Mouse (Mus musculus) retina, postnatal 7 days (tissue): Measurements from ENCODE around the gene Epor.

Experiments used
- DNase-seq: peaks from one replicate; pipeline ENCODE4 v3.0.0-alpha.2; 2012; ENCODE audit warnings: low read depth, low spot score

The Epor gene

DNA sequence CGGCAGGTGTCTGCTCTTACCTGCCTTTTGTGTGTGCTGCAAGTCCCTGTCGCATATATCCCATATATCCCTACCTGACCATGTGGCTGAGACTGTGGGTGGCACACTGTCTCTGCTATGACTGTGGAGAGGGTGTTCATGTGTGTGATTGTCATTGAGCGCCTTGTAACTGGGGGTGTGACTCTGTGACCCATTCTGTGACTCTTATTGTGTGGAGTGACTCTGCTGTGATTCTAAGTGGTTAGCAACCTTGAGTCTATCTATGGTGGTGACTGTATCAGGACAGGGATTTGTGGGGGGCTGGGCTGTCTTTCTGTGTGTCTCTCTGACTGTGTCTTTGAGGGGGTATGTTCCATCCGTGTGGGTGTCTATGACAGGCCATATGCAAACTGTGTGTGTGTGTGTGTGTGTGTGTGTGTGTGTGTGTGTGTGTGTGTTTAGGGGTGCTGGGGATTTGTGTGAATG lies 25.6 kb downstream of the Epor start:
- no peak for DNase-seq

DNA sequence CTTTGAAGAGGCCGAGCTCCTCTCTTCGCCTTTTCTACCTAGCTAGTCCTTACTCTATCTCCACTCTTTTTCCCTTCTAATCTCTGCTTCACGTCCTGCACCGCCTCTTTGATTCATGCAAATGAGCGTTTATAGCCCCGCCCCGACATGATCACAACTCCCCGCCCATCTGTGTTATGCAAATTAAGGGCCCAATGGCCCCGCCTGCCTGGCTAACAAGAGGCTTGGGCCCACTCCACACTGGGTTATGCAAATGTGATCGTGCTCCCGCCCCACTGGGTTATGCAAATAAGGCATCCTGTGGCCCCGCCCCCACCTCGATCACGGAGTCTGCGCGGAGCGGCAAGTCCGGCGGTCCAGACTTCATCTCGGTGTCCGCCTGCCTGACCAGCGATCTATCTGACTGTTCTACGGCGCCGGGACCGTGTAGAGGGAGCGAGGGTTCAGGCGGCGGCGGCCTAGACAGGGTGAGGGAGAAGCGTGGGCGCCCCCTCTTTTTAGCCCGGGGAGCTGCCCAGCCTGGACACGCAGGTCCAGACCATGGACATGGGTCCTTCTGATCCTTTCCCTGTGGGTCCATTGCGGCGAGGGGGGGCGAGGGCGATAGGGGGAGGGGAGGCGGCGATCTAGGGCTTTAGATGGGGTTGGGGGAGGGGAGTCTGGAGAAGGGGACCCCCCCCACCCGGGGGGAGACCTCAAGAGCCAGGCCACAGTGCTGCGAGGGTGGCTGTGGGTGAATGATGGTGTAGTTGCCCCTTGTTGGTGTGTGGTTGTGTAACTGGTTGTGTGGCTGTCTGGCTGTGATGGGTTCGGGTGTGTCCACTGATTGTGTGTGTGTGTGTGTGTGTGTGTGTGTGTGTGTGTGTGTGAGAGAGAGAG lies 26.4 kb downstream of the Epor start, which contains the start of gene Plppr2:
Gene Plppr2, plus strand, starts transcription at position 342 of the 879 bp plus-strand sequence.
- peak; percentile 94 for DNase-seq

DNA sequence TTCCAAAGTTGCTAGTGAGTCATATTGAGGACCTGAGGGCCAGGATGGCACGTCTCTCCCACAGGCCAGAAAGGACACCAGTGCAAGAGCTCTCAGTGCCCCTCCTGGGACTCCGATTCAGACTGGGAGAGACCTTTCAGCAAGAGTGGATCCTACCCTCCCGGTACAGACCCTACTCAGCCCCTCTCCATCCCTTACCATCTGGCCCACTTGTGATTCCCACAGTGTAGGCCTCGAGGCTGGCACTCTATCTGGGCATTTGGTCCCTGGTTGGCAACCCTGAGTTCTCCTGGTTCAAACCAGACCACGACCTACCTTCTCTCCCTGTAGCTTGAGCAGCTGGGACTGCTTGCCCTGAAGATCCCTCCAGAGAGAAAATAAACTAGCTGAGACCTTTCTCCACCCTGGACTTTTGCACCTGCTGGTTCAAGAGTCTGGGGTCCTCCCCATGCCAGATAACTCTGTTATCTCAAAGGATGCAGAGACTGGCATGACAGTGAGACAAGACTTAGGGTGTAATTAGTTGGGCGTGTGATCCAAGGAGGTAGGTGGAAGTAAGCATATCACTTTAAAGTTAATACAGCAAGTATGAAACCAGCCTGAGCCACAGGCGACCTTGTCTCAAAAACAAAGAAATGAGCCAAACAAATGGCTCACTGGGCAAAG lies 27.7 kb downstream of the Epor start:
- no peak for DNase-seq

DNA sequence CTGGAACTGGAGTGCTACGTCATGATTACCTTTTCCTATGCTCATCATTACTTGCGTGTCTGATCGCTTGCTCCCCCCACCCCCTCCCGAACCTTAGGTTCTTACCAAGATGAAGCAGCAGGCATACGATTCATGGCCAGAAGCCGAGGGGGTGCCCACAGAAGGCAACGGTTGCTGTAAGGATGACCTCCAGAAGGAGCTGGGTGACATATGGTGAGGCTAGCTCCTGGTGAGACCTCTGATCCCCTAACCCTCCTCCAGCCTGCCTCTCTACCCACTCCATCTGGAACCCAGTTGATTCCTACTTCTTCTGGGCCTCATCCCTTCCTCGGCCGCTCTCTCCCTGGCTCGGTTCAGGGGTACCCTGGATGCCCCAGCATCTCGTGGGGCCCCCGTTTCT lies 29.3 kb downstream of the Epor start:
- no peak for DNase-seq

DNA sequence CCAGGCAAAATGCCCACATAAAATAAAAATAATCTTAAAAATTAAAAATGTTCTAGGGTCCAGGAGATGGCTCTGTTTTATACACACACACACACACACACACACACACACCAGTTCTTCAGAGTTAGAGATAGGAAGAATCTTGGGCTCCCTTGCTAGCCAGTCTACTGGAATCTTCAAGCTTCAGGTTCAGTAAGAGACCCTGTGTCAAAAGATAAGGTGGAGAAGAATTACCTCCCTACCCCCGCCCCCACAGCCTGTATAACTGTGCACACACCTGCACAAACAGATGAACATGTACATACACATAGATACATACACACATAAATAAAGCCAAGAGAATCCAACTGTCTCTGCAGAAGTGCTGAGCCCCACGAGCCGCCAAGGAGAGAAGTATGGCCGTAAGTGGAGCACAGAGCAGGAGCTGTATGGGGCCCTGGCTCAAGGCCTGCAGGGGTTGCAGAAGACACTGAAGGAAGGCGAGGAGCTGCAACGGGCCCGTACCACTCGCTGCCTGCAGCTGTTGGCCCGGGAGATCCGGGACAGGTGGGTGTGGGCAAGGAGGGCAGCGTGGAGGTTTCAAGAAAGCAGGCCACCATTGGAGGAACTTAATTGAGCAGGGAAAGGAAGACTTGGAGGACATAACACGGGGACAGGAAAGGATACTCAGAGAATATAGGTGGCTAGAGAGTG lies 30.7 kb downstream of the Epor start:
- DNase-seq: no peak

DNA sequence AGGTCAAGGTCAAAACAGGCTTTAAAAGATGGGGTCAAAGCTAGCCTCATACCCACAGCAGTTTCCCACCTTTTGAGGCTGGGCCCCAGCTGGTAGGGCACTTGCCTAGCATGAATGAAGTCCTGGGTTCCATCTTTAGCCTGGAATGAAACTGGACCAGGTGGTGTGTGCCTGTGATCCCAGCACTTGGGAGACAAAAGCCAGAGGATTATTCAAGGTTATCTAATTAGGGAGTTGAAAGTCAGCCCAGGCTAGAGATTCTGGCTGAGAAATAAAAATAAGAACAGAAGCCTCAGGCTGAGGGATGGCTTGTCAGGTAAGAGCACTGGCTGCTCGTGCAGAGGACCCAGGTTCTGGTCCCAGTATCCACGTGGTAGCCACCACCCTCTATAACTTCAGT lies 31.3 kb downstream of the Epor start:
- no peak for DNase-seq

DNA sequence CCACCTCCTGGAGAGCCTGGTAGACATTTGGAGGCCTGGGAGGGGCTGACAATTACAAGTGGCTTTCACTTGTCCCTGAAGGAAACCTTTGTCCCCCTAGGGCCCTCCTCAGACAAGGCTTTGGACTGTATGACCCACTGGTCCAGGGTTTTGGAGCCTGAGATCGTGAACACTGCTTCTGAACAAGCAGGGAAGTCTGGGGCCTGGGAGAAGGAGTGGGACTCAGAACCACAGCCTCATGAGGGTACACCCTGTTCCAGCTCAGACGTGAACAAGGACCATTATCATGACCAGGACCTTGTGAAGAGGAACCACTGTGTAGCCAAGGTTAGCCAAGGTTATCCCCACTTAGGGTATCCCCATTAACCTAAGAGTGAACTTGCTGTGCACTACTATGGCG lies 34.1 kb downstream of the Epor start:
- DNase-seq: no peak

DNA sequence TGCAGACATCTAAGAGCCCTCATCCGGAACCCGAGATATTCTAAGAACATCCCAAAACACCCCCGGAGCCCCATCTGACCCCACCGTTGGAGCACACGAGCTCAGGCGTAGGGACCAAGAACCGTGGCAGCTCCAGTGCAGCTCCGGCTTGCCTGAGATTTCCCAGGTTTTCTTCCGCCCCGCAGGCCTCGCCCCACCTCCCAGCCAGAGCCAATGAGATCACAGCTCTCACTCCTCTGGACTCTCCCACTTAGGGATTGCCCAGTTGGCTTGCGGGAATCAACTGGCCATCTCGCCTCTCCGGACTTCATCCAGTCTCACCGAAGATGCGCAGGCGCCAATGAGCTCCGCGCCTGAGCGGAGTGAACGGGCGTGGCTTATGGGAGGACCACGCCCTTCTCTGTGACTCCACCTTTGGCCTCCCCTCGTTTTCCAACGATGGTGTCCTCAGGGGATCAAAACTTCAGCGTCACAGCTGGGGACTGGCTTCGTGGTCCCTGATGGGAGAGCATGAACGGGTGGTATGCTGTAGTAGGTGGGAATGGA lies 36.0 kb downstream of the Epor start, which contains the start of the genes Ccdc159 and Tmem205:
Gene Ccdc159, plus strand, starts transcription at position 264 of the 546 bp plus-strand sequence.
Gene Tmem205, minus strand, starts transcription at position 349 of the 546 bp plus-strand sequence.
- DNase-seq: peak; percentile 97

DNA sequence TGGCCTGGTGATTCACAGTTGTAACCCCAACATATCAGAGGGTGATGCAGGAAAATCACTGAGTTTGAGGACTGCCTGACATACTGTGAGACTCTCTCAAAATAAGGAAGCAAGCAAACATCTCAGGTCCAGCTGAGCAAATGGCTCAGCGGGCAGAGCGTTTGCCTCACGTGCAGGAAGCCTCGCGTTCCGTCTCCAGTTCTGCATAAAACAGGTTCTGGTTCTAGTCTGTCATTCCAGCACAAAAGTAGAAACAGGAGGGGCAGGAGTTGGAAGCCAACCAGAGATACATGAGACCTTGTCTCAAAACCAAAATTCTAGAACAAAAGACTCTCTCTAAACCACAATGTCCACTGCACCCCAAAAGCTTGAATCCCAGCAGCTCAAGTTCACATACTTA lies 36.5 kb downstream of the Epor start:
- no peak for DNase-seq

DNA sequence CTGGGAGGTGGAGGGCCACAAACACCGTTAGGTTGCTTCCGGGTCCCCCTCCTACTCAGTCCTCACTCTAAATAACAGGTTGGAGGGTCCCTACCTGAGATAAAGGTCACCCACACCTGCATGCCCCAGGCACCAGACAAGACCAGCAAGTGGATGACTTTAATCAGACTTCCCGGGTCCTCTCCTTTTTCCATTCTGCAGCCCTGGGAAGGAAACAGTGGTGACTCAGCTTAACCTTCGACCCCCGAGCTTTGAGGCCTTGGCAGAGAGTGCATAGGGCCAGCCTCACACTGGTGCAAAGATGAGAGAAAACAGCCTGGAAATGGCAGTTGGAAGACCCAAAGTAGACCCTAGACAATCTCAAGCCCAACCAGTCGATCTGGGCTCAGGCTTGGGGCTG lies 37.2 kb downstream of the Epor start:
- DNase-seq: no peak

DNA sequence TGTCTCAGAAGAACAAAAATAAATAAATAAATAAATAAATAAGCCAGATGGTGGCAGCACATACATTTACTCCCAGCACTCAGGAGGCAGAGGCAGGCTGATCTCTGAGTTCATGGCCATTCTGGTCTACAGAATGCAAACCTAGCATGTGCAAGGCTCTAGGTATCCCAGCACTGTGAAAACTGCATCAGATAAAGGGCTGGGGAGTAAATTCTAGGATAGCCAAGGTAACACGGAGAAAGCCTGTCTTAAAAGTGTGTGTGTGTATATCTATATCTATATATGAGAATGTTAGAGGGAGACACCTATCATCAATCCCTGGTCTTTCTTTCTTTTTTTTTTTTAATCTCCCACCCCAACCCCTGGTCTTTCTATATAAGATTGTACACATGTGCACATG lies 37.8 kb downstream of the Epor start:
- no peak for DNase-seq

DNA sequence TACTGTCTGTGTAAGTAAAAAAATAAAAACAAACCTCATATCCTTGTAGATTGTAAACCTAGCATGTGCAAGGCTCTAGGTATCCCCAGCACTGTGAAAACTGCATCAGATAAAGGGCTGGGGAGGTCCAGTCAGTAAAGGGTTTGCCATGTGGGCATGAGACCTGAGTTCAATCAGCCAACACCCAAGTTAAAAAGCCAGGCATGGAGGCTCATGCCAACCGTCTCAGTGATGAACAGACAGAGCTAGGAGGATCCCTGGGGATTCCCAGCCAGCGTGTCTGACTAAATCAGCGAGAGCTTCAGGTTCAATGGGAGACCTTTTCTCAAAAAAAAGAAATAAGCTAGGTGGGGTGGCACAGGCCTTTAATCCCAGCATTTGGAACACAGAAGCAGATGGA lies 38.3 kb downstream of the Epor start:
- DNase-seq: no peak

DNA sequence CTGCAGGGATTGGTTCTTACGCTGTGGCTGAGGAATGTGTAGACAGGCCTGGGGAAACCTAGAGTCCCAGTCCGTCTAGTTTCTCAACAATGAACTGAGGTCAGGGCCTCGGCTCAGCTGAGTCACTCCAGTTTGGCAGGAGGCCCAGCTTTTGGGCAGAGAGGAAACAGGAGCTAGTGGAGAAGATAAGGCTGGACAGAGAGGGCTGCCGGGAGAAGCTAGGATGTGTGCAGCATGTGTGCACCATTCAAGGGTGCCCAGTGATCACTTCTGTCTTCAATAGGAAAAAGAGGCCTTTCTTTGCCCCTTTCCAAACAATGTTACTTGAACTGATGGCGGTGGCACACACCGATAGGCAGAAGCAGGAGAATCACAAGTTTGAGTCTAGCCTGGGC lies 39.2 kb downstream of the Epor start:
- DNase-seq: no peak

DNA sequence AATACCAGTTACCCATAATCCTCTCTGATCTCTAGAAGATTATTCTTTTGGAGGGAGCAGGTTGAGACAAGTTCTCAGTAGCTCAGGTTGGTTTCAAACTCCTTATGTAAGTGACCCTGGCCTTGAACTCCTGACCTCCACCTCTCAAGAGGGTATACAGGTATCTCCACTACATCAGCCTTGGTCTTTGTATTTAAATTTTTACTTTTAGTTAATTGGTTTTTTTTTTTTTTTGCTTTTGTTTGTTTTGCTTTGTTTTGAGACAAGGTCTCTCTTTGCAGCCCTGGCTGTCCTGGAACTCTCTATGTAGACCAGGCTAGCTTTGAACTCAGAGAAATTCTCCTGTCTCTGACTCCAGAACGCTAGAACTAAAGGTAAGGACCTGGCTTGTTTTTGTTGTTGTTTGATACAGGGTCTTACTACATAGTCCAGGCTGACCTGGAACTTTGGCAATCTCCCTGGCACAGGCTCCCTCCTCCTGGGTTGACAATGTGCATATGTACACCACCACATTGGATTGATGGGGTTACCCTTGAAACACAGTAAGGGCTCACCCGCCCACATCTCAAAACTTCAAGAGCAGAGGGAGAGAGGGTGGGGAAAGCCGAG lies 39.7 kb downstream of the Epor start:
- no peak for DNase-seq

DNA sequence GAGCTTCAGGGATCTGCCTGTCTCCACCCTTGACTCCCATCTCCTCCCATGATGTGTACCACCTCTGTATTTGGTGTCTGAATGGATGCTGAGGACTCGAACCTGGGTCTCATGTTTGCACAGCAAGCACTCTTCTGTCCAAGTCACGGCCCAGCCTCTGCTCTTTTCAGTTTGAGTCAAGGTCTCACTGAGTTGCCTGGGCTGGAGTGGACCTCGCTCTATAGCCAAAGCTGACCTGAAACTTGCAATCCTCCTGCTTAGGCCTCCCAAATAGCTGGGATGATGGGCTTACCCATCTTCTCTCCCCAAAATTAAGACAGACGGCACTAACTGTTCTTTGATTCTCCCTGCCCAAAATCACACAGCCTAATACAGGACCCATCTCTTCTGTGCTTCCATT lies 40.3 kb downstream of the Epor start:
- no peak for DNase-seq

DNA sequence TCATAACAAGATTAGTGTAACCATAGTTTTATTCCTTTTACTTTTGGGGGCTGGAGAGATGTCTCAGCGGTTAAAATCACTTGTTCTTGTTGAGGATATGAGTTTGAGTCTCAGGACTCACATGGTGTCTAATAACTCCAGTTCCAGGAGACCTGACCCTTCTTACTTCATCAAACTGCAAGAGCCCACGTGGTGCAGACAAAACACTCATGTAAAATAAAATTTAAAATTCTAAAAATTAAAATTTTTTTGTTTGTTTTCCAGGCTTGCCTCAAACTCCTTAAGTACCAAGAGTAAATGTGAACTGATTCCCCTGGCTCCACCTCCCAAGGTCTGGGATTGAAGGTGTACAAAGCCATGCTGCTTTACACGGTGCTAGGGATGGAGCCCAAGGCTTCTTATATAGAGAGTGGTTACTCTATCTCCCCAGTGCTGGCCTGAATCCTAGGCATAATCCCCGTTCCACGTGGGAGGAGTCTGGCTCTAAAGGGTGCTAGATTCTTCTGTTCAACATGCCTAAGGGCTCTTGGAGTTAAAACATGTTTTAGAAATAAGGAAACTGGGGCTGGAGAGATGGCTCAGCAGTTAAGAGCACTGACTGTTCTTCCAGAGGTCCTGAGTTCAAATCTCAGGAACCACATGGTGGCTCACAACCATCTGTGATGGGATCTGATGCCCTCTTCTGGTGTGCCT lies 44.5 kb downstream of the Epor start:
- DNase-seq: no peak

DNA sequence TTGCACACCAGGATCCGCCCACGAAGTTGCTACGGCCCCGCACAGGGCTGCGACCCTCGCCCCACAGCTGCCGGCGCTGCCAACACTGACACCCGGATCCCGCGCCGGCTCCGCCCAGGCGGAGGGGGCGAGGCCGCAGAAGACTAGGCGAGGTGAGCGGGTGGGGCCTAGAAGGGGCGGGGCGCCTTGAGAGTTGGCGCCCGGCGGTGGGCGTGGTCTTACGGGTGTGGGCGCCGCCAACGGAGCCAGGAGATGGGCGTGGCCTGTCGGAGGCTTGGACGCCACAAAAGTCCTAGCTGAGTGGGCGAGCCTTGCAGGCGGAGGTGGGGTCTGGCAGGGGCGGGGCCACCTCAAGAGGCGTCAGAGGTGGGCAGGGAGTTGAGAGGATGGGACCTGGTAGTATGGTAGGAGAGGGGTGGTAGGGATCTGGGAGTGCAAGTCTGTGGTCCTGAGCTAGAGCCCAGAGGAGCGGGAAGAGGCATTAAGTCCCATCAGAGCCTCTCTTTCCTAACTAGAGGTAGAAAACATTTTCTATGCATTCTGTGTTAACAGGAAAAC lies 45.2 kb downstream of the Epor start, which contains the start of gene Rab3d:
Gene Rab3d, minus strand, starts transcription at position 158 of the 558 bp plus-strand sequence.
- peak; percentile 92 for DNase-seq

DNA sequence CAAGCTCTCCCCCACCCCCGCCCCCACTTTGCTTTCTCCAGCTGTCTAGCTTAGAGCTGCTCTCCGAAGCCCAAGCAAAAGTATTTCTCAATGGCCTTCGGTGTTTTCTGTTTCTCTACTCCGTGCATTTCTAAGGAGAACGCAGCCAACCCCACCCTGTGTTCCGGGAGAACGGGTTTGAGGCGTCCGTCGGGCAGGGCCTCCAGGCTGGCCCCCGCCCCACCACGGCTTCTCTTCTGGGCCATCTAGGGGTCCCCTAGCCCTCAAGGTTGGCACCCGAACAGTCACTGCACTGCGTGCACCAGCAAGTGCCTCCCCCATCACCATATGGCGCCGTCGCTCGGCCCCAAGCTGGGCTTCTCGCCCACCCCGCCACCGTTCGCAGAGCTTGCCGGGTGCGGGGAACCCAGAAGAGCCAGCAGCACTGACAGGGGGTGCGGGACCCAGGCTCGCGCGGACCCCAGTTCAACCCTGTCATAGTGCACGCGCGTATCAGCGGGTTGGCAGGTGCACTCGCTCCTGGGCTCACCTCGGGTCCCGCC lies 45.7 kb downstream of the Epor start:
- DNase-seq: no peak

DNA sequence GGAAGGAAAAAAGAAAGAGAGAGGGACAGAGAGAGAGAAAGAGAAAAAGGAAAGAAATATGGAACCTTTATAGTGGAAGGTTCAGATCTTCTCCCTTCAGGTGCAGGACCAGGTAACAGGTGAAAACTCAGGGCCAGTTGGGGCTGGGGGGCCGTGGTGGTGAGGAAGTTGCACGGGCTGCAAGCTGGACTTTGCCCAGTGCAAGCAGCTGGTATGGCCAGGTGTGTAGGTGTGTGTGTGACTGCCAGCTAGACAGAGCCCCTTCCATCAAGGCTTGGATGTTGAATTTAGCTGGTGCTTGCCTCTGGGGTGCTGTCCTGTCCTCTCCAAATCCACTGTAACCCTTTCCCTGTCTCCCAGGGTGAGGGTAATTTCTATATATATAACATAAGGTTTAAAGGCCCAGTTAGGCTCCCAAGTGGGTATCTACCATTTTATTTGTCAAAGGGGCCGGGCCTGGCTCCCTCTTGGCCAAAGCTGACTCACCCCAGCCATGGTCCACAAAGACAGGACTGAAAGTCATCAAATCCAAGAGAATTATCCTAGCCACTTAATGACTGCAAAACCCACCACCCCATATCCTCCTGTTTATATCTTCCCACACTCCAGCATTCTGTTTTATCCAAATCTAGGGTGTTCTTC lies 46.3 kb downstream of the Epor start:
- no peak for DNase-seq
